Mouse (Mus musculus): ENCODE results near the gene Gulp1. TPM values are rescaled to one million over a fixed set of nuclear protein-coding genes. Genes with fewer than 3 reads are reported as not detected.

Gulp1 gene
- polyA plus RNA-seq (2015; fragmentation: Nextera tagmentation; extraction: Ambion mirVana) = 12.7 and 16.3 TPM in 2 replicates

DNA sequence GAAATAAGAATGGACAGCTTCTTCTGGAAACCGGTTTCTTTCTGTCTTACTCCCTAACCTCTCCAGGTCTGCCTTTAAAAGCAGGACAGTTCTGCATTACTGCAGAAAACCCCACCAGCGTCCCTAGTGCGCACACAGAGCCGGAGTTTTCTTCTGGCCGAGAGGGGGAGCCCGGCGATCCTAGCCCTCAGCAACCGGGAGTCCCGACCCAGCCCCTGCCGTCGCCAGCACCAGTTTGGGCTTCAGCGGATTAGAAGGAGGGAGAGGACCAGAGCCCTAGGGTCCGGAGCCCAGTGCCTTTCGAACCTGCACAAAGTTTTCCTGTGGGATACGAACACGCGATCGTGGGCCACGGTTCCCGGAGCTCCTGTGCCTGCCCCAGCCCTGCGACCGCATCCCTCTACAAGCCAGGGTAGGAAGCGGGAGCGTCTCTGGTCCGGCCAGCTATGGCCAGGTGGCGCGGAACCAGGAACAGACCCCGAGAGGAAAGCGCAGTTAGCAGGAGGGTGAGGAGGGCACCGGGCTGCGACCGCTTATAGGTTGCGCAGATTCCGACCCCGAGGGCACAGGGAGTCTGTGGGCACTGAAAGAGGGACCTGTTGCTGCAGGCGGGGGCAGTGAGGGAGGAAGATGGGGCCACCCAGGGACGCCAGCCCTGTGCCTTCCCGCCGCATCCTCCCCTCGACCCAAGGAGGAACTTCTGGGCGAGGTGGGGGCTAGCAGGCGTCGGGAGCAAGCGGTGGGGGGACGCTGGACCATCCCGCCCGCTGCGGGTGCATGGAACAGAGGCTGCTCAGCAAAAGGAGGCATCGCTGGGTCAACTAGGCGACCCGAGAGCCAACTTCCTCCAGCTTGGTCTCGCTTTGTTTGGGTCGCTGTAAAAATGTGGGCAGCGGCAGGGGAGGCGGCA, at the start of gene Gulp1:
Gene Gulp1 (plus strand): TSS at position 51 of the 910 bp plus-strand sequence.
- Histone ChIP-seq H3K9ac (peak within 1 kb of the TSS; percentile 73), H3K4me1 (replicated peaks) (no peaks in the 10 kb centered on the region), H3K27ac (peak within 1 kb of the TSS; percentile 81), H3K4me3 (replicated peaks) (peak within 1 kb of the TSS; percentile 78), H3K27me3 (replicated peaks) (no peaks in the 10 kb centered on the region), H3K36me3 (no peaks in the 10 kb centered on the region), H3K9me3 (no peaks in the 10 kb centered on the region), H3K4me2 (replicated peaks) (peak within 1 kb of the TSS; percentile 87)
- under 1% methylated on average over 55 of the region's 55 CpGs for whole genome bisulfite sequencing
- ATAC-seq = peak; percentile 92

DNA sequence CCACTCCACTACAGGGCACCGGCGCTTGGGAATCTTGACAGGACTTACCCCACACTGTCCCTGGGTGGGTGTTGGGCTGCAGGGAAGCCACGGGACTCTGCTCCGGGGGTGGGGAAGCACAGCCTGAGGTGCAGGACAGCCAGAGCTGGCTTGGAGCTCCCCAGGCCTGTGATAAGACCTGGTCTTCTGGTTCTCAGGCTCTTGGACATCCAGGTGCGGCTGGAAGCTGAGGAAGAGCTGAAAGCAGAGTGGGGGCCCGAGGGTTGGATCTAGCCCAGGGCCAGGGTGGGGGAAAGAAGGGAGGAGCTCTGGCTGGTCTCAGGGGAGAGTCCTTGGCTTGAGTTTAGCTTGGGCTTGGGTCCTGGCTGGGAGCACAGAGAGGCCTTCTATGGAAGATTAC, 1.1 kb upstream of the Gulp1 start:
- no peak for ATAC-seq
- Histone ChIP-seq H3K4me3 (replicated peaks) (no peak overlapping the region), H3K9ac (no peak overlapping the region), H3K27me3 (replicated peaks) (no peaks in the 10 kb centered on the region), H3K27ac (no peak overlapping the region), H3K4me1 (replicated peaks) (no peaks in the 10 kb centered on the region), H3K9me3 (no peaks in the 10 kb centered on the region), H3K36me3 (no peaks in the 10 kb centered on the region), H3K4me2 (replicated peaks) (no peak overlapping the region)
- 77% methylated on average over 6 of the region's 6 CpGs for WGBS

DNA sequence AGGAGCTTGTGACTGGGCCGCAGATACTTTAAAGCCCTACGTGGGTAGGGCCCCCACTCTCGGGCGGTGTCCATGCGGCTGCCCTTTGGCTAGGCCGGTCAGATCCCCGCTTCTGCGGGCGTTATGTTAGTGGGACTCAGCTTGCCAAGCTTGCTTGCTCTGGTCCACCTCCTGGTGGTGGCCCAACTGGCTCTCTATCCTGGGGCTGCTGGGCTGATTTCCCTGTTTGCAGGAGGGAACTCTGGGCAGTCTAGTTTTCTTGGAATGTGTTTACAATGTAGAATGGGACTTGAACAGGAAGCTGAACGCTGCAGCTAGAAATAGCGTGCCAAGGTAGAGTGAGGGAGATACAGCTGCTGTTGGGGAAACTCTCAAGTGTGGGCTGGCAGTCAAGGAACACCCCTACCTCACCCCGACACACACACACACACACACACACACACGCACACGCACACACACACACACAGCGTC, 1.1 kb downstream of the Gulp1 start:
- peak overlapping the region; percentile 81 for H3K27ac ChIP-seq
- H3K9me3 ChIP-seq = no peaks in the 10 kb centered on the region
- peak overlapping the region; percentile 73 for H3K9ac ChIP-seq
- H3K4me3 ChIP-seq (replicated peaks) = peak overlapping the region; percentile 78
- H3K4me1 ChIP-seq (replicated peaks) = no peaks in the 10 kb centered on the region
- peak; percentile 64 for ATAC-seq
- no peaks in the 10 kb centered on the region for H3K27me3 ChIP-seq (replicated peaks)
- H3K36me3 ChIP-seq = no peaks in the 10 kb centered on the region
- WGBS = 3% methylated on average over 15 of the region's 15 CpGs
- peak overlapping the region; percentile 87 for H3K4me2 ChIP-seq (replicated peaks)

DNA sequence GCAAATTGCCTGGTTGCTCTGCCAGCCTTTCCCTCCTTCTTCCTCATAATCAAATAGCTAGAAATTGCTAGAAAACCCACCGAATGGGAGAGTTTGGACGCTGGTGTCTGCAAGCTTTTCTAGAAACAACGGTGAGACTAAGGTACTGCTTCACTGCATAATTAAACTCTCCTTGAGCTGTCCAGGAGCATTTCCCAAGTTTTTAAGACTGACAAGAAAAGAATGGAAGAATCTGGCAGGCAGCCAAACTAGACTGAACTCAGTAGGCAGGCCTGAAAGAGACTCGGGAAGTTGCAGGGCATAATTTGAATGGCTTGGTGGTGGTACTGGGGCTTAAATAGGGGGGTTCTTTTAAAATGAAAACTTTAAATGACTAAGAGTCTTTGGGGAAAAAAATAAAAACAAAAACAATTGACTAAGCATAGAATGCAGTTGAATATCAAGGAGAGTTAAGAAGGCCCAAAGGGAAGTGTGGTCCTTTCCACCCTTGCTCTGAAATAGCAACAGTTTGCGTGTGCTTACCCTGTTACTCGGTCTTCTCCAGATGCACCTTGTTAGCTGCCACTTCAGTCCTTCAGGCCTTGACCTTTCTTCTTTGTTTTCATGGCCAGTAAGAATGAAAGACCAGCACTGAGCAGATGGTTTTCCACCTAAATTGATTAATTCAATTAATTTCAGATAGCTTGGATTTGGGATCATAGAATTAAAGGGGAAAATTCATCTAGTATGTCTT, 2.0 kb downstream of the Gulp1 start:
- Histone ChIP-seq H3K4me1 (replicated peaks) (no peaks in the 10 kb centered on the region), H3K9ac (no peak overlapping the region), H3K27me3 (replicated peaks) (no peaks in the 10 kb centered on the region), H3K36me3 (no peaks in the 10 kb centered on the region), H3K9me3 (no peaks in the 10 kb centered on the region), H3K27ac (0 out of 2 replicates have a peak overlapping the region, but pooled peaks have one; percentile 22), H3K4me3 (replicated peaks) (no peak overlapping the region), H3K4me2 (replicated peaks) (peak overlapping the region; percentile 87)
- ATAC-seq = no peak
- WGBS = 18% methylated on average over 6 of the region's 6 CpGs

DNA sequence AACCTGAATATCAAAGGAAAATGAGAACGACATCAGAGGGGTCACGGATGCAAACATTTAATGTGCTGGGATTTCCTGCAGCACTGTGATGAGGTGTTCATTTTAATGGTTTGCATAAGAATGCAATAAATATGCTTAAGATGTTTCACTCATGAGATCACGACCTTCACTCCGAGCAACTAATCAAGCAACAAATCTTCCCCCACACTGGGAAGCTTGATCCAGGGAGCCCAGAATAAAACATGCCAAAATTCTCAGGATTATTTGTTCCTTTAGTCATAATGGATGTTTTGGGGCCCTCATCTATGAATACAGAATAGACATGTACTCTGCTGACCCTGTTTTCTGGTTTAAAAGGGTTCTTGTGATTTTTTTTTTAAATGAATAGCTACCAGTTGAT, 16.1 kb downstream of the Gulp1 start:
- no peaks in the 10 kb centered on the region for H3K27me3 ChIP-seq (replicated peaks)
- 66% methylated on average over 4 of the region's 4 CpGs for WGBS

DNA sequence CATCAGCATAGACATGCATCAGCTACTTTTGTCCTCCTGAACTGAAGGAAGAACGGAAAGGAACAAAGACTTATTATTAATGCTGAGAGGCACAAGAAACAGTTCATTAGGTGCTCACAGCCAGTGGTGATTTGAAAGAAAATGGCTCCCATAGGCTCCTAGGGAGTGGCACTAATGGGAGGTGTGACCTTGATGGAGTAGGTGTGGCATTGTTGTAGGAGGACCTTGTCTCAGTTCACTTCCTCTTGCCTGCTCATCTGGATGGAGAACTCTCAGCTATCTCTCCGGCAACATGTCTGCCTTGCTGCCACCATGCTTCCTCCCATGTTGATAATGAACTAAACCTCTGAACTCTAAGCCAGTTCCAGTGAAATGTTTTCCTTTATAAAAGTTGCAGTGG, 17.0 kb downstream of the Gulp1 start:
- Histone ChIP-seq H3K36me3 (no peaks in the 10 kb centered on the region), H3K4me3 (replicated peaks) (no peak overlapping the region), H3K4me2 (replicated peaks) (no peak overlapping the region), H3K9ac (no peak overlapping the region), H3K27ac (no peak overlapping the region), H3K27me3 (replicated peaks) (no peaks in the 10 kb centered on the region), H3K4me1 (replicated peaks) (no peaks in the 10 kb centered on the region), H3K9me3 (no peaks in the 10 kb centered on the region)
- WGBS = 88% methylated on average over 2 of the region's 2 CpGs
- no peak for ATAC-seq

More for the DNA sequence above, 16.1 kb downstream of the Gulp1 start:
- H3K36me3 ChIP-seq = no peaks in the 10 kb centered on the region
- no peaks in the 10 kb centered on the region for H3K4me1 ChIP-seq (replicated peaks)
- H3K4me2 ChIP-seq (replicated peaks) = no peak overlapping the region
- no peaks in the 10 kb centered on the region for H3K9me3 ChIP-seq
- H3K27ac ChIP-seq = no peak overlapping the region
- H3K4me3 ChIP-seq (replicated peaks) = no peak overlapping the region
- no peak for ATAC-seq
- H3K9ac ChIP-seq = no peak overlapping the region

DNA sequence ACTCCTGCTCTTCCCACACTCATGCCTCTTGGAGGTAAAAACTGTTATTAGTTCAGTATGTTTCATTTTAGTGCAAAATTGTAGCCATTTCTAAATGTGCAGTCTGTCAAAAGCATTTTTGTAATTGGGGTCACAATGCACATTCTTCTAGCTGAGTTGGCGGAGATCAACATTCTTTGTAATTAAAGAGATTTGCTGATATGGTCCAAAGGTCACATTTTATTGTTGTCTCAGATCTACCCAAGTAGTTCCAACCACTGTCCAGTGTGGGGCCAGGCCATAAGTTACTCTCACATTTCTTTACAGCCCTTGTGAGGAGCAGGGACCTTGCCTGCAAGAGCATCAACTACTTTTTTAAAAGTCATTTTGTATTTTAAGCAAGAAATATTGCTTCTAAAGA, 24.7 kb downstream of the Gulp1 start:
- H3K4me3 ChIP-seq (replicated peaks) = no peak overlapping the region
- no peak overlapping the region for H3K27ac ChIP-seq
- H3K36me3 ChIP-seq = no peaks in the 10 kb centered on the region
- H3K9me3 ChIP-seq = no peaks in the 10 kb centered on the region
- 60% methylated on average over 1 of the region's 1 CpGs for WGBS
- no peaks in the 10 kb centered on the region for H3K4me1 ChIP-seq (replicated peaks)
- H3K4me2 ChIP-seq (replicated peaks) = no peak overlapping the region
- peak; percentile 60; the same call in 1 of the 2 replicates for ATAC-seq
- no peaks in the 10 kb centered on the region for H3K27me3 ChIP-seq (replicated peaks)
- H3K9ac ChIP-seq = no peak overlapping the region

DNA sequence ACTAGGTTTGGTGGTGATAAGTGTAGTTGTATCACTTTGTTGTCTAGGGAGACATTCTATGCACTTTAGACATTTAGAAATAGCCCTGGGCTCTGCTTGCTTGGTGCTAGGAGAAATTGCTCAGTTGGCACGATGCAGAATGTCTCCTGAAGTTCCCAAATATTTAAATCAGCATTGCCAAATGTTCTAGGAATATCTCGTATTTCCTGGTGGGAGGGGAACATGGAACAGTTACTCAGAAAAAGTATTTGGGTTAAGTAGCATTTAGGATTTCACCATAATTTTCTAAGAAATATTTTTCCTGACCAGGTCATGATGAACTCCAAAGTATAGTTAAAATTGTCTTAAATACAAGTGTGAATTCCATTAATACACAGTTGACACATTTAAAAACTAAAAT, 25.3 kb downstream of the Gulp1 start:
- no peak overlapping the region for H3K27ac ChIP-seq
- ATAC-seq = no peak
- no peaks in the 10 kb centered on the region for H3K36me3 ChIP-seq
- 74% methylated on average over 2 of the region's 2 CpGs for WGBS
- no peaks in the 10 kb centered on the region for H3K4me1 ChIP-seq (replicated peaks)
- H3K9ac ChIP-seq = no peak overlapping the region
- no peaks in the 10 kb centered on the region for H3K27me3 ChIP-seq (replicated peaks)
- H3K4me2 ChIP-seq (replicated peaks) = no peak overlapping the region
- no peak overlapping the region for H3K4me3 ChIP-seq (replicated peaks)
- H3K9me3 ChIP-seq = no peaks in the 10 kb centered on the region

DNA sequence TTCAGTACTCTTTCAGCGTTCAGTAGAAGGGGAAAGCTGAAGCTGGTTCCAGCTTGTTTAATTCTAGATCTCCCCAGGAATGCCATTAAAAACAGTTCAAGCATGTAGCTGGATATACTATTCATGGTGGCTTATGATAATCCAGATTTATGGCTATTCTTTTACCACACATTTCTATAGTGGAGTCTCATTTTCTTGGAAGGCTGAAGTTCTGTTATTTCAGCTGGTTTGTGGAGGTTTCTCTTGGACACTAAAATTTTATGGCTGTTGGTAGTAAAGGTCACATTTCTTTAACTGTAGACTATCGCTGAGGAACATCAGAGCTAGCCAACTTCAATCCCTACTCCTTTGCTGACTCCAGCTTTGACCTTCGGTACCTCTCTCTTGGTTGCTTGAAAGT, 29.1 kb downstream of the Gulp1 start:
- ATAC-seq = peak; percentile 81
- Histone ChIP-seq H3K4me3 (replicated peaks) (no peak overlapping the region), H3K4me2 (replicated peaks) (no peak overlapping the region), H3K27me3 (replicated peaks) (no peaks in the 10 kb centered on the region), H3K9me3 (no peaks in the 10 kb centered on the region), H3K36me3 (no peaks in the 10 kb centered on the region), H3K9ac (no peak overlapping the region), H3K4me1 (replicated peaks) (0 out of 2 replicates have a peak, but pooled peaks cover 4% of the 10 kb centered on the region), H3K27ac (no peak overlapping the region)
- WGBS = 53% methylated on average over 3 of the region's 3 CpGs

DNA sequence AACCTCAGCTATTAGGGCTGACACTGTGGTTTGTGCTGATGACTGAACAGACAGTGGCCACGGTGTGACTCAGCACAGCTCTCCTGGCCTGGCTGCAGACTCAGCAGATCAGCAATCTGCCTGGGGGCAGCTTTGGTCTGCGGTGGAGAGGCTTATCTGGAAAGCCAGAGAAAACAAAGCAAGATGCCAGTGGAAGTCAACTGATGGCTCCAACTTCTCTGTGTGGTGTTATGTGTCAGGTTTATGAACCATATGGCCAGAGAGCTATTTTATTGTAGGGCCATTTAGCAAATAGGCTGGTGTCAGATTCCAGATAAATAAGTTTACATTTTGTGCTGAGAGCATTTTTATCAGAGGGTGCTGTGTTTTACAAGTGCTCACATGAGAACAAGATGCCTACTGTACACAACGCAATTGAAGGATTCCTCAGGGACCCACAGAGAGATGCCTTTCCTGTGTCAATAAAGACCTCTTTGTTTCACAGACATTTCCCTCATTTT, 33.6 kb downstream of the Gulp1 start:
- no peaks in the 10 kb centered on the region for H3K27me3 ChIP-seq (replicated peaks)
- no peaks in the 10 kb centered on the region for H3K36me3 ChIP-seq
- ATAC-seq = peak; percentile 84
- 13% methylated on average over 3 of the region's 3 CpGs for WGBS
- H3K4me1 ChIP-seq (replicated peaks) = 0 out of 2 replicates have a peak, but pooled peaks cover 4% of the 10 kb centered on the region
- 0 out of 2 replicates have a peak overlapping the region, but pooled peaks have one; percentile 27 for H3K27ac ChIP-seq
- no peak overlapping the region for H3K9ac ChIP-seq
- no peak overlapping the region for H3K4me3 ChIP-seq (replicated peaks)
- no peak overlapping the region for H3K4me2 ChIP-seq (replicated peaks)
- no peaks in the 10 kb centered on the region for H3K9me3 ChIP-seq

DNA sequence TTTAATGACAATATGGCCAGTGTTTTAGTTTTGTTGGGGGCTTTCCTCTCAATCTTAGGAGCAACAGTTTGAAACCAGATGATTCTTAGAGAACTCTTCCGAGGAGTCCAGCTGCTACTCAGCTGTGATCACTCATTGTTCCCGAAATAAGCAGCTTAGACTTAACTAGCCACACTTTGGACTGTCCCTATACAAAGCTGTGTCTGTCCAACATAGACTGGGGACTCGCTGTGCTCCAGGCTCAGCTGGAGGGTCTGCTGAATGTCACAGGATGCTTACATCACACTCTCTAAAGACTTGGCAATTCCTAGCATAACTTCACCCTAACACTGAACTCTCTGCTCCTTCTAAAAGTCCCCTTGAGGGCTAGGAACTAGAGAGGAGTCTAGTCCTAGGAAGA, 40.4 kb downstream of the Gulp1 start:
- H3K4me3 ChIP-seq (replicated peaks) = no peak overlapping the region
- no peak overlapping the region for H3K27ac ChIP-seq
- WGBS = 38% methylated on average over 3 of the region's 3 CpGs
- no peaks in the 10 kb centered on the region for H3K36me3 ChIP-seq
- peak; percentile 61 for ATAC-seq
- H3K4me2 ChIP-seq (replicated peaks) = no peak overlapping the region
- H3K4me1 ChIP-seq (replicated peaks) = no peaks in the 10 kb centered on the region
- no peaks in the 10 kb centered on the region for H3K9me3 ChIP-seq
- no peak overlapping the region for H3K9ac ChIP-seq
- H3K27me3 ChIP-seq (replicated peaks) = no peaks in the 10 kb centered on the region

DNA sequence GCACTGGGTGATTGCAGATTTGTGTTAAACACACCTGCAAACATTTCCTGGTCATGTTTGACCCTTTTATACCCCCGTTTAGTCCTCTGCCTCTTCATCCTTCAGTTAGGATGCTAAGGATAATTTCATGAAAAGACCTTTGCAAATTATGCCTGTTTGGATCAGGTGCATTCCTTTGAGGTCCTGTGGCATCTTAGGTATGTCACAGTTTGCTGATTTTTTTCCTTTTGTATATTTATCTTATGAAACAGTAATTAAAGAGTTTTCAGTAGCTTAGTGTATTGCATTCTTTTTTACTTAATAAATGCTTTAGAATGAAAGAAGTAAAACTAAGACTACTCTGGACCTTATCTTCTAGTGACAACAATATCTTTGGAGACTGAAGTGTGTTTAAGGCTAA, 41.8 kb downstream of the Gulp1 start:
- H3K27me3 ChIP-seq (replicated peaks) = no peaks in the 10 kb centered on the region
- ATAC-seq = no peak

More for the DNA sequence above, 41.8 kb downstream of the Gulp1 start:
- Histone ChIP-seq H3K9me3 (no peaks in the 10 kb centered on the region), H3K27ac (no peak overlapping the region), H3K4me2 (replicated peaks) (no peak overlapping the region), H3K36me3 (no peaks in the 10 kb centered on the region), H3K9ac (no peak overlapping the region), H3K4me1 (replicated peaks) (no peaks in the 10 kb centered on the region), H3K4me3 (replicated peaks) (no peak overlapping the region)
- 72% methylated on average over 1 of the region's 1 CpGs for WGBS
